Mouse (Mus musculus) heart, postnatal 36 days (tissue): ENCODE results near the gene Rreb1. TPM values are rescaled to one million over a fixed set of nuclear protein-coding genes. Genes with fewer than 3 reads are reported as not detected.

Experiments
- DNase-seq, 2 experiments: peaks; one replicate each; pipeline ENCODE4 v3.0.0; 2021 to 2022
- intact Hi-C: fragments of 180-260 bp; cut with DNase I; formaldehyde crosslinking; loops from one replicate; pipeline ENCODE4 v1.15.1; 2025
- total RNA-seq, 2 experiments: library from RNA; stranded (reverse); gene quantifications; 2 replicates each; pipeline ENCODE4 v1.2.3; 2021

Gene Rreb1
- total RNA-seq, 2 experiments from 2014 or later: 41.7 to 51.5 TPM

- intact Hi-C loops: loop anchor here (2.0 kb wide), 1 partner anchor 43 kb away; the partner anchor contains the start of genes Cage1 and Riok1
- DNase-seq: peak; percentile 95 to 96
Measured at GRCm38 (mm10) chr13:37993704-37994404, 215.7 kb downstream of the Rreb1 start, which contains the start of gene Ssr1. Gene Ssr1, minus strand, starts transcription at chr13:37994217.

GRCm38 (mm10) chr13:37994405-37994749, 216.2 kb downstream of the Rreb1 start:
- intact Hi-C loops: no loop called here
- no peak for DNase-seq

- intact Hi-C loops: no loop called here
- DNase-seq: no peak
Measured at GRCm38 (mm10) chr13:37999713-38000112, 221.5 kb downstream of the Rreb1 start.

Other genes starting within 250 kb of the Rreb1 start
- 10 to 100 TPM; 40.1 to 46.0 TPM for gene Ssr1, start 215.8 kb downstream of the Rreb1 start, total RNA-seq